Mouse (Mus musculus): ENCODE results near the gene Rbfox1. TPM values are rescaled to one million over a fixed set of nuclear protein-coding genes. Genes with fewer than 3 reads are reported as not detected.

The Rbfox1 gene
- polyA plus RNA-seq, 1 experiment from 2014 or later = 4.5 TPM

GRCm38 (mm10) chr16:6479094-6479590 is 594.0 kb downstream of the Rbfox1 start:
- WGBS = 69% methylated on average over 1 of the region's 1 CpGs
- H3K9me3 ChIP-seq (replicated peaks; ENCODE audit: control insufficient read depth, low read length) = no peaks in the 10 kb centered on the region

GRCm38 (mm10) chr16:6479616-6480410 is 594.7 kb downstream of the Rbfox1 start:
- Histone ChIP-seq H3K9ac (ENCODE audit: low read length) (no peak overlapping the region), H3K27me3 (ENCODE audit: control insufficient read depth, insufficient read depth, low read length) (no peaks in the 10 kb centered on the region), H3K4me3 (replicated peaks; ENCODE audit: low read length) (no peak overlapping the region), H3K4me1 (ENCODE audit: control insufficient read depth, insufficient read depth, low read length) (no peaks in the 10 kb centered on the region), H3K36me3 (ENCODE audit: control insufficient read depth, insufficient read depth, low read length) (no peaks in the 10 kb centered on the region), H3K9me3 (replicated peaks; ENCODE audit: control insufficient read depth, low read length) (no peaks in the 10 kb centered on the region), H3K4me2 (ENCODE audit: low read depth, low read length) (no peak overlapping the region), H3K27ac (ENCODE audit: low read length) (no peak overlapping the region)
- no peak for ATAC-seq (ENCODE audit: insufficient read depth, low FRiP score)
- WGBS = 18% methylated on average over 3 of the region's 3 CpGs

More at GRCm38 (mm10) chr16:6479094-6479590, 594.0 kb downstream of the Rbfox1 start:
- Histone ChIP-seq H3K4me3 (replicated peaks; ENCODE audit: low read length) (no peak overlapping the region), H3K27ac (ENCODE audit: low read length) (no peak overlapping the region), H3K9ac (ENCODE audit: low read length) (no peak overlapping the region), H3K27me3 (ENCODE audit: control insufficient read depth, insufficient read depth, low read length) (no peaks in the 10 kb centered on the region), H3K4me1 (ENCODE audit: control insufficient read depth, insufficient read depth, low read length) (no peaks in the 10 kb centered on the region), H3K4me2 (ENCODE audit: low read depth, low read length) (no peak overlapping the region), H3K36me3 (ENCODE audit: control insufficient read depth, insufficient read depth, low read length) (no peaks in the 10 kb centered on the region)
- ATAC-seq (ENCODE audit: insufficient read depth, low FRiP score) = no peak

GRCm38 (mm10) chr16:6480411-6480728 is 595.2 kb downstream of the Rbfox1 start:
- Histone ChIP-seq H3K27me3 (ENCODE audit: control insufficient read depth, insufficient read depth, low read length) (no peaks in the 10 kb centered on the region), H3K4me1 (ENCODE audit: control insufficient read depth, insufficient read depth, low read length) (no peaks in the 10 kb centered on the region), H3K4me2 (ENCODE audit: low read depth, low read length) (no peak overlapping the region), H3K36me3 (ENCODE audit: control insufficient read depth, insufficient read depth, low read length) (no peaks in the 10 kb centered on the region), H3K9me3 (replicated peaks; ENCODE audit: control insufficient read depth, low read length) (no peaks in the 10 kb centered on the region), H3K27ac (ENCODE audit: low read length) (no peak overlapping the region), H3K9ac (ENCODE audit: low read length) (no peak overlapping the region), H3K4me3 (replicated peaks; ENCODE audit: low read length) (no peak overlapping the region)
- WGBS = 6% methylated on average over 5 of the region's 5 CpGs
- ATAC-seq (ENCODE audit: insufficient read depth, low FRiP score) = no peak

GRCm38 (mm10) chr16:6483628-6484027 is 598.5 kb downstream of the Rbfox1 start:
- no peak overlapping the region for H3K4me2 ChIP-seq (ENCODE audit: low read depth, low read length)
- WGBS = 52% methylated on average over 8 of the region's 8 CpGs
- no peaks in the 10 kb centered on the region for H3K9me3 ChIP-seq (replicated peaks; ENCODE audit: control insufficient read depth, low read length)
- no peaks in the 10 kb centered on the region for H3K27me3 ChIP-seq (ENCODE audit: control insufficient read depth, insufficient read depth, low read length)
- H3K27ac ChIP-seq (ENCODE audit: low read length) = no peak overlapping the region
- H3K4me3 ChIP-seq (replicated peaks; ENCODE audit: low read length) = no peak overlapping the region
- H3K36me3 ChIP-seq (ENCODE audit: control insufficient read depth, insufficient read depth, low read length) = no peaks in the 10 kb centered on the region
- no peak overlapping the region for H3K9ac ChIP-seq (ENCODE audit: low read length)
- ATAC-seq (ENCODE audit: insufficient read depth, low FRiP score) = no peak
- no peaks in the 10 kb centered on the region for H3K4me1 ChIP-seq (ENCODE audit: control insufficient read depth, insufficient read depth, low read length)

GRCm38 (mm10) chr16:6485631-6486030 is 600.5 kb downstream of the Rbfox1 start:
- Histone ChIP-seq H3K4me2 (ENCODE audit: low read depth, low read length) (no peak overlapping the region), H3K9me3 (replicated peaks; ENCODE audit: control insufficient read depth, low read length) (no peaks in the 10 kb centered on the region), H3K9ac (ENCODE audit: low read length) (no peak overlapping the region), H3K27ac (ENCODE audit: low read length) (no peak overlapping the region), H3K4me1 (ENCODE audit: control insufficient read depth, insufficient read depth, low read length) (no peaks in the 10 kb centered on the region), H3K27me3 (ENCODE audit: control insufficient read depth, insufficient read depth, low read length) (no peaks in the 10 kb centered on the region), H3K36me3 (ENCODE audit: control insufficient read depth, insufficient read depth, low read length) (no peaks in the 10 kb centered on the region), H3K4me3 (replicated peaks; ENCODE audit: low read length) (no peak overlapping the region)
- ATAC-seq (ENCODE audit: insufficient read depth, low FRiP score) = no peak
- 77% methylated on average over 3 of the region's 3 CpGs for WGBS

GRCm38 (mm10) chr16:6502219-6502618 is 617.1 kb downstream of the Rbfox1 start:
- no peak for ATAC-seq (ENCODE audit: insufficient read depth, low FRiP score)
- no peak overlapping the region for H3K4me2 ChIP-seq (ENCODE audit: low read depth, low read length)
- no peak overlapping the region for H3K27ac ChIP-seq (ENCODE audit: low read length)
- H3K36me3 ChIP-seq (ENCODE audit: control insufficient read depth, insufficient read depth, low read length) = no peaks in the 10 kb centered on the region
- H3K9ac ChIP-seq (ENCODE audit: low read length) = no peak overlapping the region
- WGBS = 27% methylated on average over 8 of the region's 8 CpGs
- H3K9me3 ChIP-seq (replicated peaks; ENCODE audit: control insufficient read depth, low read length) = no peaks in the 10 kb centered on the region
- H3K27me3 ChIP-seq (ENCODE audit: control insufficient read depth, insufficient read depth, low read length) = no peaks in the 10 kb centered on the region
- H3K4me3 ChIP-seq (replicated peaks; ENCODE audit: low read length) = no peak overlapping the region
- no peaks in the 10 kb centered on the region for H3K4me1 ChIP-seq (ENCODE audit: control insufficient read depth, insufficient read depth, low read length)

- ATAC-seq (ENCODE audit: insufficient read depth, low FRiP score) = no peak
- Histone ChIP-seq H3K27me3 (ENCODE audit: control insufficient read depth, insufficient read depth, low read length) (no peaks in the 10 kb centered on the region), H3K4me3 (replicated peaks; ENCODE audit: low read length) (no peak overlapping the region), H3K9me3 (replicated peaks; ENCODE audit: control insufficient read depth, low read length) (no peaks in the 10 kb centered on the region), H3K9ac (ENCODE audit: low read length) (no peak overlapping the region), H3K4me2 (ENCODE audit: low read depth, low read length) (no peak overlapping the region), H3K36me3 (ENCODE audit: control insufficient read depth, insufficient read depth, low read length) (no peaks in the 10 kb centered on the region), H3K4me1 (ENCODE audit: control insufficient read depth, insufficient read depth, low read length) (no peaks in the 10 kb centered on the region), H3K27ac (ENCODE audit: low read length) (no peak overlapping the region)
- WGBS = 54% methylated on average over 5 of the region's 5 CpGs
These were observed 618.6 kb downstream of the Rbfox1 start for GRCm38 (mm10) chr16:6503573-6504331.

GRCm38 (mm10) chr16:6508924-6509323 is 623.8 kb downstream of the Rbfox1 start:
- Histone ChIP-seq H3K4me1 (ENCODE audit: control insufficient read depth, insufficient read depth, low read length) (no peaks in the 10 kb centered on the region), H3K4me3 (replicated peaks; ENCODE audit: low read length) (no peak overlapping the region), H3K9ac (ENCODE audit: low read length) (no peak overlapping the region), H3K4me2 (ENCODE audit: low read depth, low read length) (no peak overlapping the region), H3K27ac (ENCODE audit: low read length) (no peak overlapping the region), H3K27me3 (ENCODE audit: control insufficient read depth, insufficient read depth, low read length) (no peaks in the 10 kb centered on the region), H3K36me3 (ENCODE audit: control insufficient read depth, insufficient read depth, low read length) (no peaks in the 10 kb centered on the region), H3K9me3 (replicated peaks; ENCODE audit: control insufficient read depth, low read length) (no peaks in the 10 kb centered on the region)
- no peak for ATAC-seq (ENCODE audit: insufficient read depth, low FRiP score)
- 64% methylated on average over 5 of the region's 5 CpGs for WGBS

- Histone ChIP-seq H3K4me2 (ENCODE audit: low read depth, low read length) (no peak overlapping the region), H3K4me1 (ENCODE audit: control insufficient read depth, insufficient read depth, low read length) (no peaks in the 10 kb centered on the region), H3K27ac (ENCODE audit: low read length) (no peak overlapping the region), H3K9me3 (replicated peaks; ENCODE audit: control insufficient read depth, low read length) (no peaks in the 10 kb centered on the region), H3K36me3 (ENCODE audit: control insufficient read depth, insufficient read depth, low read length) (no peaks in the 10 kb centered on the region), H3K9ac (ENCODE audit: low read length) (no peak overlapping the region), H3K27me3 (ENCODE audit: control insufficient read depth, insufficient read depth, low read length) (no peaks in the 10 kb centered on the region), H3K4me3 (replicated peaks; ENCODE audit: low read length) (no peak overlapping the region)
- WGBS = 73% methylated on average over 3 of the region's 3 CpGs
- ATAC-seq (ENCODE audit: insufficient read depth, low FRiP score) = no peak
These were observed 634.3 kb downstream of the Rbfox1 start for GRCm38 (mm10) chr16:6519474-6519873.

All from stomach, embryonic 16.5 days (tissue).